Mouse (Mus musculus) small intestine, adult 10 weeks (tissue): Measurements from ENCODE around the gene Tnfrsf1a. TPM values are rescaled to one million over a fixed set of nuclear protein-coding genes. Genes with fewer than 3 reads are reported as not detected.

Experiments used
- polyA plus RNA-seq: library from polyadenylated mRNA; stranded (reverse); fragments of 350-450 nt; fragmentation: Illumina TruSeq; extraction: RNeasy Lipid Tissue Mini Kit (QIAGEN cat#74804); gene quantifications from one replicate; pipeline ENCODE4 v1.2.3, GENCODE M21; 2014; ENCODE audit warnings: low replicate concordance

Gene Tnfrsf1a
- polyA plus RNA-seq: 3.9 TPM

DNA sequence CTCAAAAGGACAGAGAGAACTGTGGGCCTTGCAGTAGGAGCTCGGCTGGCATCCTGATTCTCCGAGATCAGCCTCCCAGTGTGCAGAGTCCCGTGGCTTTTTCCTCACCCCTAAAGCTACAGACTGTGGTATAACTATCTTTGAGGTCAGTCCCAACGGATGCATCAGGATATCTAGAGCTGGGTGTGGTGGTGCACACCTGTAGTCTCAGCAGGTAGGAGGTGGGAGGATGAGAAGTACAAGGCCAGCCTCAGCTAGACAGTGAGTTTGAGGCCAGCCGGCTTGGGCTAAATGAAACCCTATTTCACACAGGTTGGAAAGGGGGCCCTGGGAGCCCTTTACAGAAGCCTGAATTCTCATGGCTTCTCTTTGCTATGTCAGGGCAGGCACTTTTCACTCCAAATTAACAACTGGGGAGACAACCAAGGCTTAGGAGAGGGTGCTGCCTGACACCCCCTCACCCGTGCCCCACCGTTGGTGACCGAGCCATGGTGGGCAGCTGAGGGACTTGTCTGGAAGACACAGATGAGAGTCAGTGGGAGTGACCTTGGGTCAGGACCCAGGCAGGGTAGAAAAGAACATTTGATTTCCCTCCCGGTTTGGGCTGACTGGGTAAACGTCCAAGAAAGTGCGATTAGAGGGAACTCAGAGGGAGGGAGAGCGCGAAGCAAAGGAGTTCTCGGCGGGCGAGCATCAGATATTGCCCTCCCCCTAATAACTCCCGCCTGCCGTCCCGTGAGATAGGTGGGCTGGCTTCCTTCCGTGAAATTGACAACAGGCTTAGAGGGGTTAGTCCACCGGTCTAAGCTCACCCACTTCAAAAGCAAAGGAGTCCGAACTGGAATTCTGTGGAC is at the start of gene Tnfrsf1a:
Gene Tnfrsf1a, plus strand, starts transcription at position 642 of the 854 bp plus-strand sequence.

DNA sequence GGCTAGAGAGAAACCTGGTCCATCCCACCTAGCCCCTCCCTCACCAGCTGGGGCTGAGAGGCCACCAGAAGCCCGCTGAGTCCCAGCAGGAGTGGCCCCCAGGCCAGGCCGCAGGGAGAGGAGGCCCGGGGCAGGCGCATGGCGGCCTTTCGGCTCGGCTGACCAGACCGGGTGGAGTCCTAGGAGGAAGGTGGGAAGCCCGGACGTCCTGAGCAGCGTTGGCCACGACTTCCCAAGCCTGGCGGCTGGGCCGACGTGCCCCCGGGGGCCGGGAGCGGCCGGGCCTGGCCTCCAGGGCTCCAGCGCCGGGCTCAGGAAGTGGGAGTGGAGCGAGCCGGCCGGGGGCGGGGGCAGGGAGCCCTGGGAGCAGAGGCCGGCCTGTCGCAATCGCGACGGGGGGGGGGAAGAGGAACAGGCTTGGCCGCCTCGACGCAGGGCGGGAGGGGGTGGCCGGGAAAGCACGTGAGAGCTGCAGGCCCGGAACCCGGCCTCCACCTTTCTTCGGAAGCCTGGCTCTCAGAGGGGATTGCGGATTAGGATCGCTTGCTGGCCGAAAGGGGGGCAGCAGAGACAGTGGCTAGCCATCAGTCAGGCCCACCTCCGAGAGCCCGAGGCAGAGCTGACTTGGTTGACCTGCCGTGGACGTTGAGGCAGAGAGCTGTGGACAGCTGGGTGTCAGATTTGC is 35.5 kb upstream of the Tnfrsf1a start, which contains the start of gene Ltbr:
Gene Ltbr, minus strand, starts transcription at position 340 of the 685 bp plus-strand sequence.

DNA sequence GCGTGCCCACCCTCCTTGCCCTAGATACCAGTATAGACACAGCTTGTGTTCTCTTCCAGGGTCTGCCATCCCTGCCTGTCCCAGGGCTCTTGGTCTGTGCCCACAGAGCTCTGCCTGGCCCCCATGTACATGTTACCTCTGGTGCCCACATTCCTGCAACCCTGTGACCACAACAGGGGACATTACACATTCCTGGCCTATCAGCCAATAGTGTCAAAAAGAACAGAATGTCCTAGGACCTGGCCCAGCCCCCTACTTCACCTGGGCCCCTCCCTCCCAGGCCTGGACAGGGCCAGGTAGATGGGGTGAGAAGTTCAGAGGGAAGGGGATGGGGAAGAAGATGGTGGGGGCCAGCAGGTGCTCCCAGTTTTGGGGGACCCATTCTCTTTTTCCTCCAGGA is 28.8 kb upstream of the Tnfrsf1a start, which contains the start of gene Scnn1a:
Gene Scnn1a, plus strand, starts transcription at position 337 of the 400 bp plus-strand sequence.

DNA sequence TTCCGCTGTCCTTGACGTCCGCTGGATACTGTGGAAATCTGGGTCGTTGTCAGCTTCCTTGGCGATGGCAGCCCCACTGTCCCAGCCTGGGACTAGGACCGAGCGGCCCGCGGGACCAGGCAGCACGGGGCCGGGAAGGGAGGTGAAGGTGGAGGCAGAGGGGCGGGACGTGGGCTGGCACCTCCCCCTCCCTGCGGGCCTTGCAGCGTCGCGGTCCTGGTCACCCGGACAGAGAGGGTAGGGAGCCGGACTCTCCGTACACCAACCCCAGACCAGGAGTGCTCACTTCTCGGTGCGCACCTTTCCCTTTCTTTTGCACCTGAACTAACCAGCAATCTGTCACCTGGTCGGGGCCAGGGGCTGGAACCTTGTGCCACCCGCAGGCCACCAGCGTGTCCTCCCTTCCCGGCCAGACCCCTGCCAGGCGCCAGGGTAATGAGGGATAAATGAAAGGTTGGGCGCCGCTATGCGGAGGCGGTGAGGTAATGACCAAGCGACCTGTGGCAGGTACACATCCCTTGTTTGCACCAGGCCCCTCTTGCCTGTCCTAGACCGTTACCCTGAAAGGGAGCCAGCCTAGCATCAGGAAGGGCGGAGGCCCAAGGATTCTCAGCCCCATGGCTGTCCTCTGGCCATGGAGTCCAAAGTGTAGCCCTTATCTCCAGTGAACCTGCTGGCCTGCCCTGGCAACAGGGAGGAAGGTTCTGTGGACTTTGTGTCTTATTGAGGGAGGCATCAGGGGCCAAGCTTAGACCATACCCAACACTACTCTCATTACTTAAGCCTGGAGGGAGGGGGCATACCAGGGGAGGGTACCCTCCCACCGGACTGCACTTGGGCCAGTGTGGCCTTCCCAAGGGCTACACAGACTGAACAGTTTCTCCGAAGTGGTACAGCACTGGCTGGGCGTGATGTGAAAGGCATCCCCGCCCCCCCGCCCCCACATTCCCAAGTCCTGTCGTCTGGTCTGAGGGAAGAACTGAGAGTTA is 31.5 kb downstream of the Tnfrsf1a start, which contains the start of gene Plekhg6:
Gene Plekhg6, minus strand, starts transcription at position 422 of the 989 bp plus-strand sequence.

Other genes starting within 250 kb of the Tnfrsf1a start
- 0.33 TPM for gene Nop2, start 217.5 kb upstream of the Tnfrsf1a start, polyA plus RNA-seq
- gene Iffo1, start 204.1 kb upstream of the Tnfrsf1a start, polyA plus RNA-seq: 0.59 TPM
- gene Gapdh, start 182.9 kb upstream of the Tnfrsf1a start, polyA plus RNA-seq: 39.7 TPM
- gene Ncapd2, start 157.7 kb upstream of the Tnfrsf1a start, polyA plus RNA-seq: 3.7 TPM
- gene Mrpl51, start 157.6 kb upstream of the Tnfrsf1a start, polyA plus RNA-seq: 119 TPM
- 6.0 TPM for gene Vamp1, start 133.8 kb upstream of the Tnfrsf1a start, polyA plus RNA-seq
- gene Tapbpl, start 117.5 kb upstream of the Tnfrsf1a start, polyA plus RNA-seq: 7.6 TPM
- not detected for gene Cd27, start 112.4 kb upstream of the Tnfrsf1a start, polyA plus RNA-seq
- not detected for gene Tuba3a, start 63.3 kb upstream of the Tnfrsf1a start, polyA plus RNA-seq
- 1.2 TPM for gene Ltbr, start 35.5 kb upstream of the Tnfrsf1a start, polyA plus RNA-seq
- 0.97 TPM for gene Scnn1a, start 28.7 kb upstream of the Tnfrsf1a start, polyA plus RNA-seq
- 0.56 TPM for gene Plekhg6, start 31.4 kb downstream of the Tnfrsf1a start, polyA plus RNA-seq
- 66.3 TPM for gene Cd9, start 145.4 kb downstream of the Tnfrsf1a start, polyA plus RNA-seq
- gene Vwf, start 197.4 kb downstream of the Tnfrsf1a start, polyA plus RNA-seq: 0.33 TPM